12 mouse cellular contexts compared by ENCODE assay signal in genomic region chr2:9433110-9433940, GRCm38 (mm10).
DNase-seq lines count a peak whose midpoint lies in the region; ATAC-seq and TF ChIP-seq lines count a peak whose summit lies in the region.
"Had no signal": no experiment of that assay in that cellular context is flagged by ENCODE, and none has a peak within 500 bp of the region (broad histone marks: within the 10 kb centered on the region; RNA-seq: fewer than 3 reads in every experiment).

No protein-coding gene starts in this region.

- no peaks in the 10 kb centered on the region for H3K4me1 ChIP-seq in heart, embryonic 15.5 days (replicated peaks)
- no peaks in the 10 kb centered on the region for H3K4me1 ChIP-seq in heart, adult 2 months (ENCODE audit: control insufficient read depth, insufficient read depth, low read length)
- H3K4me1 ChIP-seq in lung, postnatal 0 days (ENCODE audit: insufficient read depth, low read depth, low read length) = no peaks in the 10 kb centered on the region
- no peaks in the 10 kb centered on the region for H3K4me1 ChIP-seq in hindbrain, postnatal 0 days (ENCODE audit: insufficient read depth, low read length)
- H3K4me1 ChIP-seq in midbrain, postnatal 0 days (ENCODE audit: insufficient read depth, low read length) = no peaks in the 10 kb centered on the region
- no peaks in the 10 kb centered on the region for H3K4me1 ChIP-seq in intestine, postnatal 0 days (replicated peaks; ENCODE audit: control insufficient read depth, insufficient read depth, low read length)

- no peak for ATAC-seq in heart, embryonic 15.5 days (replicated peaks; ENCODE audit: insufficient number of reproducible peaks, insufficient read depth, low FRiP score, low read depth)
- no peak for ATAC-seq in lung, postnatal 0 days
- no peak for ATAC-seq in hindbrain, postnatal 0 days
- ATAC-seq in midbrain, postnatal 0 days (ENCODE audit: low FRiP score) = peak; percentile 55; the same call in 1 of the 2 replicates
- no peak for ATAC-seq in intestine, postnatal 0 days

- 0 out of 2 replicates have a peak, but pooled peaks cover 8% of the 10 kb centered on the region for H3K27me3 ChIP-seq in heart, embryonic 15.5 days
- no peaks in the 10 kb centered on the region for H3K27me3 ChIP-seq in heart, adult 2 months (ENCODE audit: control insufficient read depth, insufficient read depth, low read length)
- no peaks in the 10 kb centered on the region for H3K27me3 ChIP-seq in lung, postnatal 0 days (replicated peaks; ENCODE audit: insufficient read depth, low read length)
- no peaks in the 10 kb centered on the region for H3K27me3 ChIP-seq in hindbrain, postnatal 0 days (ENCODE audit: insufficient read depth, low read length)
- H3K27me3 ChIP-seq in midbrain, postnatal 0 days (ENCODE audit: insufficient read depth, low read length) = no peaks in the 10 kb centered on the region
- H3K27me3 ChIP-seq in intestine, postnatal 0 days (replicated peaks; ENCODE audit: control insufficient read depth, insufficient read depth, low read length) = no peaks in the 10 kb centered on the region

- no peaks in the 10 kb centered on the region for H3K9me3 ChIP-seq in heart, embryonic 15.5 days (replicated peaks)
- no peaks in the 10 kb centered on the region for H3K9me3 ChIP-seq in lung, postnatal 0 days (ENCODE audit: low read length)
- no peaks in the 10 kb centered on the region for H3K9me3 ChIP-seq in hindbrain, postnatal 0 days (ENCODE audit: low read length)
- no peaks in the 10 kb centered on the region for H3K9me3 ChIP-seq in midbrain, postnatal 0 days (ENCODE audit: low read length)
- no peaks in the 10 kb centered on the region for H3K9me3 ChIP-seq in intestine, postnatal 0 days (ENCODE audit: control insufficient read depth)

- no peak overlapping the region for H3K27ac ChIP-seq in heart, embryonic 15.5 days
- no peak overlapping the region for H3K27ac ChIP-seq in heart, adult 2 months
- H3K27ac ChIP-seq in lung, postnatal 0 days (ENCODE audit: low read length) = no peak overlapping the region
- H3K27ac ChIP-seq in hindbrain, postnatal 0 days = no peak overlapping the region
- peak overlapping the region; percentile 8; the same call in 1 of the 2 replicates for H3K27ac ChIP-seq in midbrain, postnatal 0 days (ENCODE audit: low read depth, low read length)
- no peak overlapping the region for H3K27ac ChIP-seq in intestine, postnatal 0 days (ENCODE audit: low read depth, low read length)

- no peaks in the 10 kb centered on the region for H3K79me2 ChIP-seq in heart, adult 2 months (replicated peaks; ENCODE audit: control insufficient read depth, insufficient read depth, low read length)

- intact Hi-C loops in heart, adult 2 months (cut with DNase I) = no loop called here

- no peak overlapping the region for H3K4me3 ChIP-seq in heart, embryonic 15.5 days
- H3K4me3 ChIP-seq in heart, adult 2 months = no peak overlapping the region
- no peak overlapping the region for H3K4me3 ChIP-seq in lung, postnatal 0 days (ENCODE audit: low read depth, low read length)
- H3K4me3 ChIP-seq in hindbrain, postnatal 0 days (ENCODE audit: low read length) = no peak overlapping the region
- no peak overlapping the region for H3K4me3 ChIP-seq in midbrain, postnatal 0 days (ENCODE audit: low read depth, low read length)
- no peak overlapping the region for H3K4me3 ChIP-seq in intestine, postnatal 0 days (ENCODE audit: low read depth, low read length)

- no peaks in the 10 kb centered on the region for H3K36me3 ChIP-seq in heart, embryonic 15.5 days
- no peaks in the 10 kb centered on the region for H3K36me3 ChIP-seq in heart, adult 2 months (ENCODE audit: control insufficient read depth, insufficient read depth, low read length)
- no peaks in the 10 kb centered on the region for H3K36me3 ChIP-seq in lung, postnatal 0 days (ENCODE audit: insufficient read depth, low read length)
- no peaks in the 10 kb centered on the region for H3K36me3 ChIP-seq in hindbrain, postnatal 0 days (ENCODE audit: insufficient read depth, low read length)
- no peaks in the 10 kb centered on the region for H3K36me3 ChIP-seq in midbrain, postnatal 0 days (ENCODE audit: insufficient read depth, low read length)
- no peaks in the 10 kb centered on the region for H3K36me3 ChIP-seq in intestine, postnatal 0 days (ENCODE audit: control insufficient read depth, insufficient read depth)

- TF ChIP-seq CTCF in heart, adult 2 months (IDR thresholded peaks at IDR 0.05) = no peak
- TF ChIP-seq CTCF in lung, postnatal 0 days (IDR thresholded peaks at IDR 0.05) = no peak
- TF ChIP-seq CTCF in hindbrain, postnatal 0 days (IDR thresholded peaks at IDR 0.05; ENCODE audit: low read depth) = no peak
- no peak for TF ChIP-seq CTCF in midbrain, postnatal 0 days (IDR thresholded peaks at IDR 0.05)
- TF ChIP-seq CTCF in intestine, postnatal 0 days (IDR thresholded peaks at IDR 0.05; ENCODE audit: low read depth) = no peak

- no peak for TF ChIP-seq POLR2A in heart, adult 2 months (IDR thresholded peaks at IDR 0.05; ENCODE audit: insufficient read depth, low read depth, low read length)

- WGBS in heart, embryonic 15.5 days = 21% methylated on average over 17 of the region's 17 CpGs
- 18% methylated on average over 17 of the region's 17 CpGs for WGBS in heart, adult 2 months
- 25% methylated on average over 17 of the region's 17 CpGs for WGBS in lung, postnatal 0 days
- WGBS in hindbrain, postnatal 0 days = 33% methylated on average over 17 of the region's 17 CpGs
- WGBS in midbrain, postnatal 0 days = 14% methylated on average over 17 of the region's 17 CpGs
- WGBS in intestine, postnatal 0 days = 26% methylated on average over 17 of the region's 17 CpGs

- peak overlapping the region; percentile 21; the same call in 1 of the 2 replicates for H3K4me2 ChIP-seq in heart, embryonic 15.5 days
- H3K4me2 ChIP-seq in lung, postnatal 0 days (replicated peaks; ENCODE audit: low read depth, low read length) = no peak overlapping the region
- peak overlapping the region; percentile 6; the same call in 1 of the 2 replicates for H3K4me2 ChIP-seq in hindbrain, postnatal 0 days (ENCODE audit: low read depth, low read length)
- H3K4me2 ChIP-seq in midbrain, postnatal 0 days (ENCODE audit: low read depth, low read length, poor library complexity, severe bottlenecking) = peak overlapping the region; percentile 18
- H3K4me2 ChIP-seq in intestine, postnatal 0 days (replicated peaks; ENCODE audit: low read depth) = no peak overlapping the region

- TF ChIP-seq EP300 in heart, adult 2 months (IDR thresholded peaks at IDR 0.05; ENCODE audit: insufficient read depth, low read depth, low read length) = no peak
- no peak for TF ChIP-seq EP300 in lung, postnatal 0 days (IDR thresholded peaks at IDR 0.05)

- DNase-seq in heart, adult 2 months = no peak
- DNase-seq in lung, postnatal 10 days = peak; percentile 1
- DNase-seq in lung, postnatal 0 days (ENCODE audit: low spot score) = no peak
- DNase-seq in hindbrain, postnatal 0 days (ENCODE audit: low spot score) = peak; percentile 32
- DNase-seq in midbrain, postnatal 0 days (ENCODE audit: low spot score) = peak; percentile 26
- no peak for DNase-seq in cerebellum, adult 11-12 months
- DNase-seq: adrenal gland, adult 2 months; cerebellum, postnatal 25 days; kidney, adult 11 months; thymus, postnatal 25 days had no signal

- H3K9ac ChIP-seq in heart, embryonic 15.5 days = no peak overlapping the region
- H3K9ac ChIP-seq in heart, adult 2 months (ENCODE audit: low read depth, low read length) = no peak overlapping the region
- H3K9ac ChIP-seq in lung, postnatal 0 days (replicated peaks; ENCODE audit: low read depth) = no peak overlapping the region
- no peak overlapping the region for H3K9ac ChIP-seq in hindbrain, postnatal 0 days (replicated peaks; ENCODE audit: low read length)
- no peak overlapping the region for H3K9ac ChIP-seq in midbrain, postnatal 0 days (replicated peaks; ENCODE audit: low read length, poor library complexity, severe bottlenecking)
- no peak overlapping the region for H3K9ac ChIP-seq in intestine, postnatal 0 days (ENCODE audit: low read depth, low read length)

Comparison
In these comparisons a context has a peak if more than half of its experiments do, and no peak if none do; other contexts are left out.
1. DNase-seq: peak in lung, postnatal 10 days (single experiment), hindbrain, postnatal 0 days (single experiment) and midbrain, postnatal 0 days (single experiment); none in heart, adult 2 months (0 of 2), lung, postnatal 0 days (single experiment) and cerebellum, adult 11-12 months (single experiment).
2. H3K4me2 ChIP-seq: peak in heart, embryonic 15.5 days (single experiment), hindbrain, postnatal 0 days (single experiment) and midbrain, postnatal 0 days (single experiment); none in lung, postnatal 0 days (single experiment) and intestine, postnatal 0 days (single experiment).